Mouse (Mus musculus): ENCODE data around the gene Zfp764.

DNA sequence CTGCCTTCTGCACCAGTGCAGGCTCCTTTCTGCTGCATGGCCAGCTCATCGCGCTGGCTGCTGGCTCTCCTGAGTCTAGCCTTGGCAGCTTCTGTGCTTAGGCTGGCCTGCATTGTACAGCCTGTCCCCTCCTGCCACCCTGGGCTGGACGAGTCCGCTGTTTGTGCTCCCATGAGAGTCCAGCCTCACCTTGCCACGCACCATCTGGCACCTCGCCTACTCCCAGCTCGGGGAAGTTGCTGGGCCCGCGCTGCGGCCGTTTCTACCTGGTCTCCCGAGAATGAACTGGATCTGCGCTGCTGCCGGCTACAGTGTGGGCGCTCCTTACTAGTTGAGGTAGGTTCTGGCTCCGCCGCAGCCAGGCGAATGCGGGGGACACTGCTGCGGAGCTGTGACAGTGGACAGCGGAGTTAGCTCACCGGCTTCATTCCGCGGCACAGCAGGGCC is 43.1 kb downstream of the Zfp764 start:
- TF ChIP-seq CTCF (IDR thresholded peaks at IDR 0.05; ENCODE audit: low read depth) (no peak), EP300 (optimal IDR thresholded peaks at IDR 0.05) (no peak)

Data from stomach, postnatal 0 days (tissue).